Mouse (Mus musculus): ENCODE measurements around the gene Ap1ar. TPM values are rescaled to one million over a fixed set of nuclear protein-coding genes. Genes with fewer than 3 reads are reported as not detected.

Gene Ap1ar
- total and polyA plus RNA-seq, 2 experiments, result 10.0 to 21.1 TPM

GRCm38 (mm10) chr3:127837972-127838644 is 785 bp upstream of the Ap1ar start:
- Histone ChIP-seq H3K4me3 (ENCODE audit: insufficient read depth, low read depth, low read length) (peak overlapping the region; percentile 62), H3K27ac (replicated peaks; ENCODE audit: insufficient read depth, low read depth, low read length) (peak overlapping the region; percentile 70), H3K27me3 (ENCODE audit: control insufficient read depth, insufficient read depth, low read length) (no peaks in the 10 kb centered on the region), H3K36me3 (ENCODE audit: control insufficient read depth, insufficient read depth, low read length) (no peaks in the 10 kb centered on the region), H3K4me1 (ENCODE audit: control insufficient read depth, insufficient read depth, low read length) (peaks cover 14% of the 10 kb centered on the region), H3K79me2 (ENCODE audit: control insufficient read depth, insufficient read depth, low read length) (peaks cover 8% of the 10 kb centered on the region; the same call in 1 of the 2 replicates), H3K9ac (ENCODE audit: low read depth, low read length) (peak overlapping the region; percentile 48; the same call in 1 of the 2 replicates)
- DNase-seq (ENCODE audit: extremely low read depth, low read depth, low spot score), result peak; percentile 41
- no peak for TF ChIP-seq POLR2A (IDR thresholded peaks at IDR 0.05; ENCODE audit: extremely low read depth, insufficient read depth, low read length)
- TF ChIP-seq CTCF (IDR thresholded peaks at IDR 0.05; ENCODE audit: low read depth, low read length), result no peak
- WGBS, result 17% methylated on average over 8 of the region's 8 CpGs

- no peak for TF ChIP-seq POLR2A (IDR thresholded peaks at IDR 0.05; ENCODE audit: extremely low read depth, insufficient read depth, low read length)
- no peak for TF ChIP-seq CTCF (IDR thresholded peaks at IDR 0.05; ENCODE audit: low read depth, low read length)
- 0% methylated on average over 16 of the region's 17 CpGs for WGBS
- Histone ChIP-seq H3K4me3 (ENCODE audit: insufficient read depth, low read depth, low read length) (peak overlapping the region; percentile 79), H3K36me3 (ENCODE audit: control insufficient read depth, insufficient read depth, low read length) (no peaks in the 10 kb centered on the region), H3K9ac (ENCODE audit: low read depth, low read length) (peak overlapping the region; percentile 85), H3K4me1 (ENCODE audit: control insufficient read depth, insufficient read depth, low read length) (peaks cover 14% of the 10 kb centered on the region), H3K79me2 (ENCODE audit: control insufficient read depth, insufficient read depth, low read length) (peaks cover 15% of the 10 kb centered on the region; the same call in 1 of the 2 replicates), H3K27ac (replicated peaks; ENCODE audit: insufficient read depth, low read depth, low read length) (peak overlapping the region; percentile 62), H3K27me3 (ENCODE audit: control insufficient read depth, insufficient read depth, low read length) (no peaks in the 10 kb centered on the region)
- DNase-seq (ENCODE audit: extremely low read depth, low read depth, low spot score), result peak; percentile 62
Measured at GRCm38 (mm10) chr3:127836798-127837153, 547 bp downstream of the Ap1ar start.

DNA sequence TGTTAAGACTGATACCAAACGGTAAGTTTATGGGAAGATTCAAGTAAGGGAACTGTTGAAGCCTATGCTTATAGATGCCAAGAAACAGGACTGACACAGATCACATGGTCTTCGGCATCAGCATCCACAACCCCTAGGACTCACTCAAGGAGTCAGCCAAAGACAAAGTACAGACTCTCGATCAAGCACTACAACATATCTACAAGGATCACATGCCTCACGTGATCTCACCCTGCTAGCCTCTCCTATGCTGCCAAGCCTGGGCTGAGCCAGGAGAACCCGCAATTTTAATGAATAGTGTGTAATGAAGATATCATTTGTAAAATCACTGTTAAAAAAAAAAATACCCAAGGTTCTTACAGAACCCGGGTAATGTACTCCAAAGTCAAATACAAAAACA is 1.7 kb downstream of the Ap1ar start:
- H3K79me2 ChIP-seq (ENCODE audit: control insufficient read depth, insufficient read depth, low read length), result peaks cover 19% of the 10 kb centered on the region; the same call in 1 of the 2 replicates
- TF ChIP-seq POLR2A (IDR thresholded peaks at IDR 0.05; ENCODE audit: extremely low read depth, insufficient read depth, low read length) (no peak), CTCF (IDR thresholded peaks at IDR 0.05; ENCODE audit: low read depth, low read length) (no peak)
- 85% methylated on average over 6 of the region's 6 CpGs for WGBS
- no peak for DNase-seq (ENCODE audit: extremely low read depth, low read depth, low spot score)
- no peaks in the 10 kb centered on the region for H3K27me3 ChIP-seq (ENCODE audit: control insufficient read depth, insufficient read depth, low read length)
- H3K36me3 ChIP-seq (ENCODE audit: control insufficient read depth, insufficient read depth, low read length), result no peaks in the 10 kb centered on the region
- H3K27ac ChIP-seq (replicated peaks; ENCODE audit: insufficient read depth, low read depth, low read length), result no peak overlapping the region
- no peak overlapping the region for H3K4me3 ChIP-seq (ENCODE audit: insufficient read depth, low read depth, low read length)
- H3K4me1 ChIP-seq (ENCODE audit: control insufficient read depth, insufficient read depth, low read length), result peaks cover 14% of the 10 kb centered on the region
- H3K9ac ChIP-seq (ENCODE audit: low read depth, low read length), result no peak overlapping the region

DNA sequence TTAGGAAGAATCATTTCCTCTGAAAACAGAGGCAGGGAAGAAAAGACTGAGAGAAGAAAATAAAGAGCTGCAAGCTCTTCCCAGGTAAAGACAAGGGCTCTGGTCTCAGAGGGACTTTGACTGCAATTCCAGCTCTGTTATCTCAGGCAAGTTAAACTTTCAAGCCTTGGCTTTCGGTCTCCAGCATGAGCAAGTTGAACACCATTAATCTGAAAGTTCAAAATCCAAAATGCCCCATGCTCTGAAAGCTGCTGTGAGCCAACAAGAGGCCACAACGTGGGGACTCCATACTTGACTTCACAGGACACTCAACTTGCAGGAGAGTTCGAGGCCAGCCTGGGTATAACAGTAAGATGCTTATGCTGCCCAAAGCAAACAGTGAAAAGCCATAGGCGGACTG is 3.3 kb downstream of the Ap1ar start:
- DNase-seq (ENCODE audit: extremely low read depth, low read depth, low spot score), result peak; percentile 58
- Histone ChIP-seq H3K9ac (ENCODE audit: low read depth, low read length) (no peak overlapping the region), H3K36me3 (ENCODE audit: control insufficient read depth, insufficient read depth, low read length) (no peaks in the 10 kb centered on the region), H3K4me1 (ENCODE audit: control insufficient read depth, insufficient read depth, low read length) (peaks cover 8% of the 10 kb centered on the region; the same call in 1 of the 2 replicates), H3K27ac (replicated peaks; ENCODE audit: insufficient read depth, low read depth, low read length) (no peak overlapping the region), H3K4me3 (ENCODE audit: insufficient read depth, low read depth, low read length) (no peak overlapping the region), H3K79me2 (ENCODE audit: control insufficient read depth, insufficient read depth, low read length) (peaks cover 30% of the 10 kb centered on the region; the same call in 1 of the 2 replicates), H3K27me3 (ENCODE audit: control insufficient read depth, insufficient read depth, low read length) (no peaks in the 10 kb centered on the region)
- 63% methylated on average over 4 of the region's 4 CpGs for WGBS
- TF ChIP-seq POLR2A (IDR thresholded peaks at IDR 0.05; ENCODE audit: extremely low read depth, insufficient read depth, low read length), result no peak
- TF ChIP-seq CTCF (IDR thresholded peaks at IDR 0.05; ENCODE audit: low read depth, low read length), result no peak

DNA sequence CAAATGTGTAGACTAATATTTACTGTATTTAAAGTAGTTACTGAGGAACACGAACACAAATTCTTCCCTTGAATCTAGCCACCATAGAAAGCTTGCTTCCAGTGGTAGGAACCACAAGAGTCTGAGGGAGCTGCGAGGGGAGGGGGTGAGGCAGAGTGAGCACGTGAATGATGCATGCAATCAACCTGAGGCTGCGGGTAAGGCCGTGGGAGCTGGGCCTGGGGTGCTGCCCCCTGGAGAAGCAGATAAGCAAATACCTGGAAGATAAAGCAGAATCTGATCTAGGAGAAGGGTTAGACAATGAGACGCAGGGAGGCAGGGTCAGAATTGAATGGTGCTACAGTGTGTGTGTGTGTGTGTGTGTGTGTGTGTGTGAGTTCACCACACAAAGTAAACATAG is 6.2 kb downstream of the Ap1ar start:
- no peak overlapping the region for H3K9ac ChIP-seq (ENCODE audit: low read depth, low read length)
- H3K27me3 ChIP-seq (ENCODE audit: control insufficient read depth, insufficient read depth, low read length), result no peaks in the 10 kb centered on the region
- DNase-seq (ENCODE audit: extremely low read depth, low read depth, low spot score), result no peak
- H3K4me1 ChIP-seq (ENCODE audit: control insufficient read depth, insufficient read depth, low read length), result peaks cover 4% of the 10 kb centered on the region; the same call in 1 of the 2 replicates
- no peak overlapping the region for H3K27ac ChIP-seq (replicated peaks; ENCODE audit: insufficient read depth, low read depth, low read length)
- H3K4me3 ChIP-seq (ENCODE audit: insufficient read depth, low read depth, low read length), result no peak overlapping the region
- H3K79me2 ChIP-seq (ENCODE audit: control insufficient read depth, insufficient read depth, low read length), result peaks cover 31% of the 10 kb centered on the region; the same call in 1 of the 2 replicates
- TF ChIP-seq CTCF (IDR thresholded peaks at IDR 0.05; ENCODE audit: low read depth, low read length) (no peak), POLR2A (IDR thresholded peaks at IDR 0.05; ENCODE audit: extremely low read depth, insufficient read depth, low read length) (no peak)
- WGBS, result 82% methylated on average over 6 of the region's 6 CpGs
- no peaks in the 10 kb centered on the region for H3K36me3 ChIP-seq (ENCODE audit: control insufficient read depth, insufficient read depth, low read length)

GRCm38 (mm10) chr3:127830183-127830582 is 7.1 kb downstream of the Ap1ar start:
- no peak for DNase-seq (ENCODE audit: extremely low read depth, low read depth, low spot score)
- no peak overlapping the region for H3K9ac ChIP-seq (ENCODE audit: low read depth, low read length)
- H3K4me1 ChIP-seq (ENCODE audit: control insufficient read depth, insufficient read depth, low read length), result peaks cover 8% of the 10 kb centered on the region; the same call in 1 of the 2 replicates
- no peaks in the 10 kb centered on the region for H3K36me3 ChIP-seq (ENCODE audit: control insufficient read depth, insufficient read depth, low read length)
- no peak overlapping the region for H3K4me3 ChIP-seq (ENCODE audit: insufficient read depth, low read depth, low read length)
- H3K27me3 ChIP-seq (ENCODE audit: control insufficient read depth, insufficient read depth, low read length), result no peaks in the 10 kb centered on the region
- TF ChIP-seq CTCF (IDR thresholded peaks at IDR 0.05; ENCODE audit: low read depth, low read length) (no peak), POLR2A (IDR thresholded peaks at IDR 0.05; ENCODE audit: extremely low read depth, insufficient read depth, low read length) (no peak)
- 96% methylated on average over 10 of the region's 10 CpGs for WGBS
- peaks cover 28% of the 10 kb centered on the region; the same call in 1 of the 2 replicates for H3K79me2 ChIP-seq (ENCODE audit: control insufficient read depth, insufficient read depth, low read length)
- no peak overlapping the region for H3K27ac ChIP-seq (replicated peaks; ENCODE audit: insufficient read depth, low read depth, low read length)
